Mouse (Mus musculus) bone marrow, adult 2 months (tissue): Measurements from ENCODE around the gene Car4.

Source experiments
- CTCF ChIP-seq: fragments of 200-500 bp; IDR thresholded peaks from 2 replicates; pipeline ENCODE4 v1.5.1; 2011; ENCODE audit warnings: low read length, control low read depth; ENCODE audit not compliant: control insufficient read depth, insufficient read depth
- POLR2A ChIP-seq: fragments of 200-500 bp; IDR thresholded peaks from 2 replicates; pipeline ENCODE4 v1.6.1; 2011; ENCODE audit warnings: low read depth, mild to moderate bottlenecking, control low read depth, low read length, borderline replicate concordance; ENCODE audit not compliant: control insufficient read depth

DNA sequence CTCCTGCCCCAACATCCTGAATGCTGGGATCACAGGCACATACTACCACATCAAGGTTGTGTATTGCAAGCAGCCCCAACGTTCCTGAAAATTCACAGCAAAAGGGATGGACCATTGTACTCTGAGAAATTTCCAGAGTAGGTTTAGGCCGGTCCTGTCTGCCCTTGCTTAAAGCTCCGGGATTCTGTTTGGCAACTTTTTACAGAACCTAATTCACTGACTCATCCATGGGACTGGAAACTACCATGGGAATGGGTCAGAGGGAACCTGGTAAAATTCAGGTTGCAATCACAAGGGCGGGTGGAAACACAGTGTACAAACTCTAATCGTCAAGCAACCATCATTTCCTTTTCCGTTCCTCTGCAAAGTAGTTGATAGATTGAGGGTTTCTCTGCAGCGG, 37.6 kb upstream of the Car4 start:
- TF ChIP-seq CTCF, result no peak
- no peak for TF ChIP-seq POLR2A
